Mouse (Mus musculus): ENCODE data around the gene Cdk14.

GRCm38 (mm10) chr5:5175611-5176010 lies 244.5 kb downstream of the Cdk14 start:
- TF ChIP-seq POLR2A (IDR thresholded peaks at IDR 0.05; ENCODE audit: borderline replicate concordance, insufficient read depth, low read length) = no peak
- TF ChIP-seq CTCF (IDR thresholded peaks at IDR 0.05; ENCODE audit: borderline replicate concordance, insufficient read depth, low read depth, low read length) = no peak

All from cerebellum, adult 2 months (tissue).